Mouse (Mus musculus) liver, embryonic 11.5 days (tissue): ENCODE data around the gene Erg. TPM values are rescaled to one million over a fixed set of nuclear protein-coding genes. Genes with fewer than 3 reads are reported as not detected.

Experiments
- ATAC-seq: fragments of 200-750 bp; cut with Nextera tagmentation; replicated peaks from 2 replicates; pipeline ENCODE4 v1.8.0; 2017; ENCODE audit warnings: moderate number of reproducible peaks, mild to moderate bottlenecking, moderate TSS enrichment, moderate library complexity; ENCODE audit not compliant: low FRiP score
- DNase-seq: peaks from one replicate; pipeline ENCODE4 v3.0.0-alpha.2; 2017; ENCODE audit warnings: low spot score
- H3K27ac ChIP-seq: fragments of 300-500 bp; sonication (generic); 2 replicates; pipeline ENCODE4 v1.5.1; 2014; ENCODE audit warnings: mild to moderate bottlenecking, low read depth, low read length, control low read depth
- H3K27me3 ChIP-seq: fragments of 300-500 bp; sonication (generic); replicated peaks from 2 replicates; pipeline ENCODE4 v1.6.1; 2014; ENCODE audit warnings: low read length, mixed read lengths; ENCODE audit not compliant: control insufficient read depth, insufficient read depth
- H3K36me3 ChIP-seq: fragments of 300-500 bp; sonication (generic); 2 replicates; pipeline ENCODE4 v1.6.1; 2014; ENCODE audit warnings: mild to moderate bottlenecking, low read length, moderate library complexity, mixed read lengths; ENCODE audit not compliant: control insufficient read depth, insufficient read depth
- H3K4me1 ChIP-seq: fragments of 300-500 bp; sonication (generic); replicated peaks from 2 replicates; pipeline ENCODE4 v1.6.1; 2014; ENCODE audit warnings: low read length, mixed read lengths; ENCODE audit not compliant: control insufficient read depth, insufficient read depth
- H3K4me2 ChIP-seq: fragments of 300-500 bp; sonication (generic); 2 replicates; pipeline ENCODE4 v1.6.1; 2014; ENCODE audit warnings: mild to moderate bottlenecking, control low read depth, moderate library complexity
- H3K4me3 ChIP-seq: fragments of 300-500 bp; sonication (generic); 2 replicates; pipeline ENCODE4 v1.5.1; 2014; ENCODE audit warnings: low read depth, low read length, control low read depth
- H3K9ac ChIP-seq: fragments of 300-500 bp; sonication (generic); 2 replicates; pipeline ENCODE4 v1.6.1; 2014; ENCODE audit warnings: low read depth, low read length, control low read depth
- H3K9me3 ChIP-seq: fragments of 300-500 bp; sonication (generic); 2 replicates; pipeline ENCODE4 v1.6.1; 2016; ENCODE audit warnings: low read length, inconsistent platforms, mixed read lengths; ENCODE audit not compliant: control insufficient read depth
- WGBS: fragments of 180-500 bp; shearing (Covaris S2); extraction: QIAGEN DNeasy Blood & Tissue Kit; methylation state at CpG from one replicate; pipeline ENCODE4 v1.1.7; 2014; 5-methylcytosine and 5-hydroxymethylcytosine counted together
- polyA plus RNA-seq: library from polyadenylated mRNA; unstranded; fragments of >200 nt; fragmentation: Nextera tagmentation; extraction: Ambion mirVana; gene quantifications from 2 replicates; pipeline ENCODE4 v1.2.1, GENCODE M21; 2014

The Erg gene
- polyA plus RNA-seq, 1 experiment from 2014 or later, result 3.8 TPM

GRCm38 (mm10) chr16:95388292-95388691 is 198.1 kb downstream of the Erg start:
- ATAC-seq, result no peak
- 89% methylated on average over 5 of the region's 5 CpGs for WGBS
- no peak overlapping the region for H3K27ac ChIP-seq

GRCm38 (mm10) chr16:95387008-95387407 is 199.4 kb downstream of the Erg start:
- Histone ChIP-seq H3K9ac (no peak overlapping the region), H3K4me2 (no peak overlapping the region)
- 94% methylated on average over 2 of the region's 2 CpGs for WGBS

More at GRCm38 (mm10) chr16:95388292-95388691, 198.1 kb downstream of the Erg start:
- no peak for DNase-seq
- Histone ChIP-seq H3K9me3 (no peaks in the 10 kb centered on the region), H3K4me2 (no peak overlapping the region), H3K9ac (no peak overlapping the region), H3K4me1 (no peaks in the 10 kb centered on the region), H3K36me3 (no peaks in the 10 kb centered on the region), H3K27me3 (no peaks in the 10 kb centered on the region), H3K4me3 (no peak overlapping the region)

DNA sequence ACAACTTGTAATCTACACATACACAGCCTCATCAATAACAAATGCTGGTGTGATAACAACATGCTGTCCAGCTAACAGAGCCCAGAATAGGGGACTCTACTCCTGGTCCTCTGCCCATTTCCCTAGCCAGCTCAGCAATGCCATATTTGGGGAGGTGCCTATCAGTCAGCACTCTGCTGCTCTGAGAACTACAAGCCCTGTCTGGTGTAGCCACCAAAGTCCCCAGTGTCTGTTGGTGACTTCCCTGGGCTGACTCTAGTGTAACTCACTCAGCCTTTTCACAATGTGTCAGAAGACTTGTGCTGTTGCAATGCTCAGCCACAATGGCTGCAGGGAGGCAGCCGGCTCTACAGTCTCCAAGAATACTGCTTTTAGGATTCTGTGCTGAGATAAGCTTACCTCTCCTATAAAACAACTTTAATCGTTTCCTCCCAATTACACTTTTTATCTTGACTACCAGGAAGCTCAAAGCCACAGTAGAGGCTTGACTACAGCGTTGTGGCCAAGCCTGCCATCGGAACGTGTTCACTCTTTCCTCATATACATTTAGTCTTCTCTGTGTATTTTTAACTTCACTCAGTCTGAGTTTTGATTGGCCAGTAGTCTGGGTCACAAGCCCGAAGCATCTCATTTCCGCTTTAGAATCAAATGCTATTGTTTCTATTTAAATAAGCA is 201.0 kb downstream of the Erg start:
- no peak for ATAC-seq
- no peaks in the 10 kb centered on the region for H3K36me3 ChIP-seq
- H3K9me3 ChIP-seq, result no peaks in the 10 kb centered on the region
- peaks cover 8% of the 10 kb centered on the region for H3K4me1 ChIP-seq
- no peak overlapping the region for H3K9ac ChIP-seq
- no peak overlapping the region for H3K4me3 ChIP-seq
- no peak overlapping the region for H3K27ac ChIP-seq
- no peak overlapping the region for H3K4me2 ChIP-seq
- 64% methylated on average over 7 of the region's 7 CpGs for WGBS
- no peaks in the 10 kb centered on the region for H3K27me3 ChIP-seq
- DNase-seq, result no peak

More at GRCm38 (mm10) chr16:95387008-95387407, 199.4 kb downstream of the Erg start:
- Histone ChIP-seq H3K36me3 (no peaks in the 10 kb centered on the region), H3K4me1 (peaks cover 6% of the 10 kb centered on the region), H3K4me3 (no peak overlapping the region), H3K27me3 (no peaks in the 10 kb centered on the region), H3K27ac (no peak overlapping the region), H3K9me3 (no peaks in the 10 kb centered on the region)
- no peak for ATAC-seq
- no peak for DNase-seq

DNA sequence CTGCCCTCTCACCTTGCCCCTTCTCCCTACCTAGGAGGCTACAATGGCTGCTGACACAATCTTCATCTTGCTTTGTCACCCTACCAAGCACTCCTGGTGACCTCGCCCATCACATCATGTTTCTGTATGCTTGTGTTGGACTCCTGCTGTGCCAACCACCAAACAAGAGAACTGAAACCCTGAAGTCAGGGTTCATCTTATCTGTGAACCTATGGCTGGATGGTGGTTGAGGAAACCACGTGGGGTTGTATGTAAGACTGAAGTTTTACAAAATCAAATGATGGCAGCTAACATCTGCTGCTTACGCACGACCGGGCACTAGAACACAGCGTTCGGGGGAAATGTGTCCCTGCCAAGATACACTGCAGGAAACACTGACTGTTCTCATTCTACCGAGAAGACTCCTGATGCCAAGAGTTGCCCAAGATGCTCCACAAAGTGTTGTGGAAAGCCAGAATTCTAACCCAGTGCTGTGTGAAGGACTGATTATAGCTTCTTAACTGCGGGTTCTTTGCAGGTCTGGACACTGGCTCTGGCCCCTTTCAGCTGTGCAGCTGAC is 201.7 kb downstream of the Erg start:
- H3K4me3 ChIP-seq, result no peak overlapping the region
- no peak overlapping the region for H3K27ac ChIP-seq
- no peaks in the 10 kb centered on the region for H3K9me3 ChIP-seq
- peaks cover 8% of the 10 kb centered on the region for H3K4me1 ChIP-seq
- no peaks in the 10 kb centered on the region for H3K27me3 ChIP-seq
- DNase-seq (no peak), ATAC-seq (no peak)
- no peaks in the 10 kb centered on the region for H3K36me3 ChIP-seq
- WGBS, result 87% methylated on average over 9 of the region's 9 CpGs
- no peak overlapping the region for H3K4me2 ChIP-seq
- H3K9ac ChIP-seq, result no peak overlapping the region

- Histone ChIP-seq H3K27ac (no peak overlapping the region), H3K36me3 (no peaks in the 10 kb centered on the region), H3K4me1 (peaks cover 8% of the 10 kb centered on the region), H3K27me3 (no peaks in the 10 kb centered on the region), H3K9me3 (no peaks in the 10 kb centered on the region), H3K4me3 (no peak overlapping the region), H3K4me2 (no peak overlapping the region), H3K9ac (no peak overlapping the region)
- ATAC-seq, result no peak
- WGBS, result 24% methylated on average over 5 of the region's 5 CpGs
- DNase-seq, result no peak
Observed at GRCm38 (mm10) chr16:95382251-95382650, 204.1 kb downstream of the Erg start.

DNA sequence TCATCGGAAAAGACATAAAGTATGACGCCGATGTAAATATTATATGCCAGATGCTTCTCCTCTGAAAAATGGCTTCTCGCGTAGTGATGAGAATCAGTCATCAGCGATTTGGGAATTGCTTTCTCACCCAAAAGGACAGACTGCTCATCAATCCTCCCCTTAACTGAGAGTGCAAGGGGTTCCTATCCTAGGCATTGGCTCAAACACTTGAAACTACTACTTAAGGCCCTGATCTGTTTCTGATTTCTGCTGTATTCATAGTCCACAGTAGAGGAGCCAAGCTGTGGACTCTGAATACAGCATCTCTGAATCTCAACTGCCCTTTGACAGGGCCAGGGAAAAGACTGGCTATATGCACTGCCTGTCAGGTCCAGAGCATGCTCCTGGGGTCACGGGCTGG is 209.6 kb downstream of the Erg start:
- Histone ChIP-seq H3K4me1 (peaks cover 6% of the 10 kb centered on the region), H3K36me3 (no peaks in the 10 kb centered on the region), H3K4me2 (no peak overlapping the region), H3K27me3 (no peaks in the 10 kb centered on the region), H3K4me3 (no peak overlapping the region), H3K27ac (no peak overlapping the region), H3K9ac (no peak overlapping the region), H3K9me3 (no peaks in the 10 kb centered on the region)
- 76% methylated on average over 7 of the region's 7 CpGs for WGBS
- DNase-seq (no peak), ATAC-seq (no peak)

DNA sequence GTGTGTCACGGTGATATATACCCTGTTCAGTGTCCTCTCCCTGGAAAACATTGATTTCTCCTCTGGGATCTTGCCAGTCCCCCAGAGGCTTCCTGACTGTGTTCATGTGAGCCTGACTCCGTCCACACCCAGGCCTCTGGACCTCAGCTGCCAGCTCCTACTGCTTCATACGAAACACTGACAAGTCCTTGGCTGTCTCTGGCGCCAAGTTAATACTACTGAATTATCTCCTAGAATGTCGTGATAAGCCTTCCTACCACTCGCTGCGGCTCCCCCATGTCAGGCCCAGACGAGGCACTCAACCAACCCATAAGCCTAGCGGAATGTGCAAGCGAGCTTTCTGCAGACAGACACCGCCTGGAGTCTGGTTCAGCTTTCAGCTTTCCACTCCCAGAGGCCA is 210.0 kb downstream of the Erg start:
- ATAC-seq (no peak), DNase-seq (no peak)
- Histone ChIP-seq H3K36me3 (no peaks in the 10 kb centered on the region), H3K9me3 (no peaks in the 10 kb centered on the region), H3K27me3 (no peaks in the 10 kb centered on the region), H3K4me1 (peaks cover 6% of the 10 kb centered on the region), H3K4me3 (no peak overlapping the region), H3K9ac (no peak overlapping the region), H3K27ac (peak overlapping the region; percentile 17; the same call in 1 of the 2 replicates), H3K4me2 (no peak overlapping the region)
- 46% methylated on average over 11 of the region's 11 CpGs for WGBS

GRCm38 (mm10) chr16:95374646-95375045 is 211.7 kb downstream of the Erg start:
- no peak overlapping the region for H3K27ac ChIP-seq
- no peak for ATAC-seq
- 65% methylated on average over 4 of the region's 4 CpGs for WGBS
- H3K9me3 ChIP-seq, result no peaks in the 10 kb centered on the region
- no peak for DNase-seq
- H3K36me3 ChIP-seq, result no peaks in the 10 kb centered on the region
- no peak overlapping the region for H3K4me3 ChIP-seq
- H3K27me3 ChIP-seq, result no peaks in the 10 kb centered on the region
- no peak overlapping the region for H3K9ac ChIP-seq
- peaks cover 6% of the 10 kb centered on the region for H3K4me1 ChIP-seq
- H3K4me2 ChIP-seq, result no peak overlapping the region

- no peaks in the 10 kb centered on the region for H3K27me3 ChIP-seq
- DNase-seq (no peak), ATAC-seq (no peak)
- no peaks in the 10 kb centered on the region for H3K36me3 ChIP-seq
- H3K4me1 ChIP-seq, result peaks cover 6% of the 10 kb centered on the region
- H3K9me3 ChIP-seq, result no peaks in the 10 kb centered on the region
- H3K27ac ChIP-seq, result no peak overlapping the region
- no peak overlapping the region for H3K9ac ChIP-seq
- H3K4me2 ChIP-seq, result no peak overlapping the region
- WGBS, result 84% methylated on average over 9 of the region's 9 CpGs
- H3K4me3 ChIP-seq, result no peak overlapping the region
Observed at GRCm38 (mm10) chr16:95372960-95373359, 213.4 kb downstream of the Erg start.
